Mouse (Mus musculus) kidney, postnatal 10 days (tissue): Measurements from ENCODE around the gene Cd5.

Experiments
- DNase-seq: peaks from one replicate; pipeline ENCODE4 v3.0.0; 2021; ENCODE audit warnings: mixed read lengths

Gene Cd5

DNA sequence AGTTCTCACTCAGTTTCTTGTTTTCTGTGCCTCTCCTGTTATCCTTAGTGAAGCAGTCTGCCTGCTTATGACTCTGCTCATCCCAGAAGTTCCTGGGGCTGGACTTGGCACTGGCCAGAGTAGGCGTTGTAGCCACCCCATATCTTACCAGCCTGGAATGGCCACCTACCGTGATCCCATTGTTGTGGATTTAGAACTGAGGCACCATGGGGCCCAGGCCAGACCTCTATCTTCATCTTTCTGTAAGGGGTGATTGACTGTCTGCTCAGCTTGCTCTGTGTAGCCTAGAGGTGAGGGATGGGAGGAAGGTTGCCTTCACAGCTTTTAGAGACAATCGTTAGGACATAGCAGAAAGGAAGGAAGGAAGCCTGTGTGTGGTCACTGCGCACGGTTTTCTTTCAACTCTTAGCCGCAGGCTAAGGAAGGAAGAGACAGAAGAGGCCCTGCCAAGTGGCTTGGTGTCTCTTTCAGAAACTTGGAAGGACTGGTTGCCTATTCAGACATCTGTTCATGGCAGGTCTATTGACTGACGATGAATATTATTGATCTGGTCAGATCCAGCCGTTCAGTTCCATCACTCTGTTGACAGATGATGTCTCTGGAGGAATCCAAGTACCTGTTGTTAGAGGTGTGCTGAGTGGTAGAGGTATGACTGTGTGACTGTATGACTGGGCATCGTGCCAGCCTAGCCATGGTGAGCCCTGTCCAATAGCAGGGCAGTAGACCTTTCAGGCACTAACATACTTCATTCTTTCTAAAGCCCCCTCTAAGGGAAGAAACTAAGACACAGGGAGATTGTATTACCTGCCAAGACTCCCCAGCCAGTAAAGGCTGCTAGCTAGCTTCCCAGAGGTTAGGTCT is 40.4 kb downstream of the Cd5 start:
- peak; percentile 46 for DNase-seq

DNA sequence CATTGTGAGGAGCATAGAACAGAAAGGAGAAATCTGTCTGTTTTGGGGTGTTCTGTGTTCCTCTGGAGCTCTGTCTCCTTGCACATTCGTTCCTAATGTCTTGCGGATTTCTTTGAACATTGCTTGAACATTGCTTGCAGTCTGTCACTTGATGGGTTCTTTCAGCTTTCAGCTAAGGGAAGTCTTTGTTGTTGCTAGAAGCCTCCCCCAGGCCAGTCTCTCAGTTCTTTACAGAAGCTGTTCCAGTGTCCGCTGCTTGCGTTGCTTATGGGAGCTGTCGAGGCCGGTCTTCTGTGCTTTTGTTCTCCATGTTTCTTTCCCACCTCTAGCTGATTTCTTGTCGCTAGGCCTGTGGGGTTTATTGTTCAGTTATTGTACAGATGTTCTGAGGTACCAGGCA is 43.0 kb downstream of the Cd5 start:
- peak; percentile 11 for DNase-seq

DNA sequence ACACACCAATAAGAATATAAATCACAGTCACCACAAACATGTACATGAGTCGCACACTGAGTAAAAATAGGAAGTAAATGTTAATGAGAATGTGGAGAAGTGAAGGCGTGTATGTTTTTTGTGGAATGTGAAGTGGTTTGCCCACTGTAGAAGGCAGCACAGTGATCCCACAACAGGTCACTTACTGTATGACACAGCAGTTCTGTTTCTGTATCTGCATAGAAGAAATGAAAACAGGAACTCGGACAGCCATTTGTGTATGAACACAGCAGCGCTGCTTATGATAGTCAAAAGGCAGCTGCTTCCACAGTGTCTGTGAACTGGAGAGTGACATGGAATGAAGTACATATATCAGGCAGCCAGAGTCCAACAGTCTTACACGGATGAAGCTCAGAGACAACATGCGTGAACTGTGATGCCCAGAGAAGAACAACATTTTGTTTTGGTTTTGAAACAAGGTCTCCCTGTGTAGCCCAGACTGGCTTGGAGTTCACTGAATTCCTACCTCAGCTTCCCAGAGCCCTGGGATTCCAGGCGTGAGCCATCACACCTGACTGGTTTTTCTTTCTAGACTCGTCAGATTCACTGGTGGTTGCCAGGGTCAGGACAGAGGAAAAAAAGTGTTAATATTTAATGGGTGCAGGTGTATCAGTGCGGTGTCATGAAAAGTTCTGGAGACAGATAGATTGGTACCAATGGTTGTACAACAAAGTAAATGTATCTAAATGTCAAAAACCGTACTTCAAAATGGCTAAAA is 44.7 kb downstream of the Cd5 start:
- no peak for DNase-seq

DNA sequence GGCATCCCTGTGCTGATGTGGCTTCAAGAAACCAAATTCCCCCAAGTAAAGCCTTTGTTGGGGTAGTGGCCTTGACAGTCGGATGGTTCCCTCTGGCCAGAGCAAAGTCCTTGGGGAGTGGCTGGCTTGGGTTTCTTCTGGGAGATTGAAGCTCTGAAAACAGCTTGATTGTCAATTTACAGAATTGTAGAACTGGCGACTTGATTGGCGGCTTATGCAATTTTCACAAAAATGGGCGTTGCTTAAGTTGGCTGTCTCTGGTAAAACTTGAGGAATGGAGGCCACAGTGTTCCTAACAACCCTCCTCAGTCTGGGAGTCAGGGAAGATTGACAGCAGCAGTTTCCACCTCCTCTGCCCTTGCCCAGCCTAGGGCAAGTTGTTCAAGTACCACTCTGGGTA is 46.4 kb downstream of the Cd5 start:
- no peak for DNase-seq

- no peak for DNase-seq
Observed at GRCm38 (mm10) chr19:10691660-10692059, 47.1 kb downstream of the Cd5 start.

DNA sequence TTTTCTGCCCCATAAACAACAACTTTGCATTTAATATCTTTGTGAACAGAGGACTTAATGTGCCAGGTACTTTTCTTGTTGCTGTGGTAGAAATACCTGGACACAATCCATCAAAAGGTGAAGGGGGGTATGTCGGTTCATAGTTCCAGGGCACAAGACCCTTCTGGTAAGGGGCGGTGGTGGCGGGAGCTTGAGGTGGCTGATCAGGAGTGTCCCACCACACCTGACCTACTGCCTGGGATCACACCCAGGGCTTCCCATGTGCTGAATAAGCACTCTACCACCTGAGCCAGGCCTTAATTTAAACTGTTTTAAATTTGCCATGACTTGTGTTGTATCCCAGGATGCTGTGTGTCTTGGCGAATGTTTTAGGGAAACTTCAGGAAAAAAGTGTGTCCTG is 47.7 kb downstream of the Cd5 start:
- DNase-seq: no peak

DNA sequence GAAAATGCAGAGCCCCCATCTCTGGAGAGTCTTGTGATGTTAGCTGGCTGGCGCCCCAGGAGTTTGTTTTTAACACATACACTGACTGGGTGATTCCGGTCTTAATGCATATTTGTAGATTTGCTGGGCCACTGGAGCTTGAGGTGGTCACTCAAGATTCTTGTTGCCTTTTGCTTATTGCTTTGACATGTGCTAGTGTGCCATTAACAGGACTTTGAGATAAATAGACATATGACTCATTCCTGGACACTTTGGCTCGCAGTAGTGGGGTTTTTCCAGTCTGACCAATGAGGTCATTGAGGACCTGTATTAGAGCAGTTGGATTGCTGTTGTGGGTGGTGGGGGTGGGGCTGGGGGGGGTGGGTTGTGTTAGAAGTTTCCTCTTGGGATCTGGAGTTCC is 48.5 kb downstream of the Cd5 start:
- no peak for DNase-seq

GRCm38 (mm10) chr19:10689470-10690166 is 49.2 kb downstream of the Cd5 start:
- DNase-seq: no peak

GRCm38 (mm10) chr19:10688537-10689352 is 50.1 kb downstream of the Cd5 start, which contains the start of gene Vps37c:
Gene Vps37c, plus strand, starts transcription at chr19:10688735.
- peak; percentile 97 for DNase-seq

GRCm38 (mm10) chr19:10685727-10686126 is 53.1 kb downstream of the Cd5 start:
- DNase-seq: no peak

DNA sequence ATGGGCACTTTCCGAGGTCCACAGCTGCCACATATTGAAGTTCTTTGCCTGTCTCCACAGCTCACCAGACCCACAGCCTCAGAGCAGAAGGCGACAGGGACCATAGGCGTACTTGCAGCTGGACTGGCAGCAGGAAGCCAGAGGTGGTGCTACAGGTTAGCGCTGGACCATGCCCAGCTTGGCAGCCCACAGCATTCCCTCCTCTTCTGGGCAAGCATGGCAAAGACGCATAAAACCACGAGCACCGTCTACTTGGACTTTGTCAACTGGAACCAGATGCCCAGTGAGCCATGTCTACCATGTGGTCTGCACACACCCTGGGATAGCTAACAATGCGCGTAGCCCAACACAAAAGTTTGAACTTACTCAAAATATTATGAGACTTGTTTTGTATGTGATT is 53.7 kb downstream of the Cd5 start:
- DNase-seq: no peak

GRCm38 (mm10) chr19:10681571-10681970 is 57.2 kb downstream of the Cd5 start:
- no peak for DNase-seq

DNA sequence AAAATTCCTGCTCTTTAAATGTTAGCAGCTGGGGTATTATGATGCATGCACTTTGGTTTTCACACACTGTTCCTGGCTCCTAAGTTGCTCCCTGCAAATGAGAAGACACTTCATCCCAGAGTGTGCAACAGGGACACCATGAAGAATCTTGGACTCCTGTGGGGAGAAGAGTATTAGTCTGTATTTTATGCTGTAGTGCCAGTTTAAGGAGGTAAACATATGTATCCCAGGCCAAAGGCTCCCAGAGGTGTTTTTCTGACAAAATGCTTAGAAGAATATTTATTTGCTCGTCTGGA is 60.1 kb downstream of the Cd5 start:
- DNase-seq: no peak

- DNase-seq: peak; percentile 91
Observed at GRCm38 (mm10) chr19:10677915-10678771, 60.7 kb downstream of the Cd5 start, which contains the start of gene Pga5. Gene Pga5, minus strand, starts transcription at chr19:10678071.

DNA sequence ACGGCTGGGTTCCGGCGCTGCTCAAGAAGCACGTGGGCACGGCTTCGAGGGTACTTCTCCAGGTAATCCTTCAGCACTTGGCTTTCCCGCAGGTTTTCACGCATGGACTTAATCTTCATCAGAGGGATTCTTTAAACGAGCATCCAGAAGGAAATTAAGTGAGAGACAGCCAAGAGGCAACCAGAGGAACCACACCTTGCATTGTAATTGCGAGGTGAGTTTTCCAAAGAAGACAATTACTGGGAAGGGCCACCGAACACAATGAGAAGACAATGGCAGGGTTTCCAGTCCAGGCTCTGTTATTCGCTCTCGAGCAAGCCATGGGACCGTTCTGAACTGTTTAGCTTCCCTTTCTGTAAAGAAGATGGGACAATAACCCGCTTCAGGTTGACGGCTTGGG is 62.1 kb downstream of the Cd5 start:
- no peak for DNase-seq

GRCm38 (mm10) chr19:10673275-10673674 is 65.5 kb downstream of the Cd5 start:
- DNase-seq: no peak

- DNase-seq: no peak
Observed at GRCm38 (mm10) chr19:10671854-10672417, 66.9 kb downstream of the Cd5 start.

GRCm38 (mm10) chr19:10671319-10671718 is 67.5 kb downstream of the Cd5 start:
- DNase-seq: no peak
